22 mouse cellular contexts compared by ENCODE assay signal in the genomic region with DNA sequence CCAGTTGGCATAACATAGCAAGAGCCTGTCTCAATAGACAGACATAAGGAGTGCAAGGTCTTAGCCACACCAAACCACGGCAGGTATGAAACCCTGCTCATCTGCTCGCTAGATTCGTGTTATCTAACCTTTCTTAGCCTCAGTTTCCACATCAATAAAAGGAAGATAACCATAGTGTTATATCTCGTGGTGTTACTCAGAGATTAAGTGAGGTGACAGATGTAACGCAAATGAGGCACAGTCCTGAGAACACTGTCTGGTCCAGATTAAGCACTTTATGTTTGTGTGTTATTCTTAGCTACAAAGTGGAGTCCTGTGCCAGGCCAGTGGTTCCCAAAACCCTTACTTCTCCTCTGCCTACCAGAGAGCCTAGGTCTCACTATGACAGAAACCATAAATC. TPM values are rescaled to one million over a fixed set of nuclear protein-coding genes. Genes with fewer than 3 reads are reported as not detected.
A peak's percentile ranks its signal among the peaks of the same experiment; 100 is the strongest.
DNase-seq lines count a peak whose midpoint lies in the region; ATAC-seq and TF ChIP-seq lines count a peak whose summit lies in the region.
"Had no signal": no experiment of that assay in that cellular context is flagged by ENCODE, and none has a peak within 500 bp of the region (broad histone marks: within the 10 kb centered on the region; RNA-seq: fewer than 3 reads in every experiment).

No protein-coding gene starts in this region.

- WGBS in hindbrain, embryonic 12.5 days, result 84% methylated on average over 5 of the region's 5 CpGs
- 85% methylated on average over 5 of the region's 5 CpGs for WGBS in hindbrain, embryonic 14.5 days
- WGBS in liver, embryonic 14.5 days (ENCODE audit: insufficient replicate concordance), result 17% methylated on average over 5 of the region's 5 CpGs
- WGBS in liver, embryonic 12.5 days (ENCODE audit: insufficient replicate concordance), result 34% methylated on average over 5 of the region's 5 CpGs

- H3K4me1 ChIP-seq in hindbrain, embryonic 12.5 days, result peaks cover 37% of the 10 kb centered on the region
- H3K4me1 ChIP-seq in hindbrain, embryonic 14.5 days (replicated peaks; ENCODE audit: control insufficient read depth, insufficient read depth, low read length), result peaks cover 22% of the 10 kb centered on the region
- peaks cover 0 to 2% of the 10 kb centered on the region in 2 experiments; a peak in 1 of 4 replicates for H3K4me1 ChIP-seq in liver, embryonic 14.5 days (replicated peaks; ENCODE audit: control insufficient read depth in 2 of 2, insufficient read depth in 2 of 2, low read length in 1 of 2)
- H3K4me1 ChIP-seq in liver, embryonic 12.5 days, result peaks cover 24% of the 10 kb centered on the region
- H3K4me1 ChIP-seq in MEL (ENCODE audit: control insufficient read depth in 1 of 2, insufficient read depth in 2 of 2, low read length in 2 of 2), result peaks cover 6 to 20% of the 10 kb centered on the region in 2 experiments

- no peak for TF ChIP-seq RAD21 in MEL (IDR thresholded peaks at IDR 0.05; ENCODE audit: low read depth, low read length)

- peaks cover 25% of the 10 kb centered on the region for H3K27me3 ChIP-seq in hindbrain, embryonic 12.5 days
- H3K27me3 ChIP-seq in hindbrain, embryonic 14.5 days (ENCODE audit: control insufficient read depth, insufficient read depth, low read length), result peaks cover 20% of the 10 kb centered on the region
- H3K27me3 ChIP-seq in liver, embryonic 14.5 days (ENCODE audit: control insufficient read depth, insufficient read depth, low read length), result peaks cover 34% of the 10 kb centered on the region
- H3K27me3 ChIP-seq in liver, embryonic 12.5 days (replicated peaks), result peaks cover 86% of the 10 kb centered on the region
- H3K27me3 ChIP-seq in MEL (ENCODE audit: control insufficient read depth in 1 of 2, insufficient read depth in 2 of 2, low read length in 2 of 2), result no peaks in the 10 kb centered on the region

- 0 out of 2 replicates have a peak, but pooled peaks have one; percentile 7 for TF ChIP-seq EP300 in liver, embryonic 14.5 days (IDR thresholded peaks at IDR 0.05; ENCODE audit: low read depth)
- TF ChIP-seq EP300 in MEL (IDR thresholded peaks at IDR 0.05; ENCODE audit: low read depth in 1 of 2, low read length in 2 of 2), result peak; percentile 76 to 79

- no peak for ATAC-seq in hindbrain, embryonic 12.5 days (ENCODE audit: low FRiP score)
- no peak for ATAC-seq in hindbrain, embryonic 14.5 days (ENCODE audit: low FRiP score)
- ATAC-seq in liver, embryonic 14.5 days (ENCODE audit: insufficient read depth), result no peak
- no peak for ATAC-seq in liver, embryonic 12.5 days
- ATAC-seq: CD4-positive, CD25-positive, alpha-beta regulatory T cell, adult 4 months; forebrain, embryonic 13.5 days; forebrain, embryonic 15.5 days had no signal

- peak overlapping the region; percentile 94 for H3K27ac ChIP-seq in gastrocnemius, adult 2 months
- H3K27ac ChIP-seq in hindbrain, embryonic 12.5 days, result no peak overlapping the region
- no peak overlapping the region for H3K27ac ChIP-seq in hindbrain, embryonic 14.5 days
- H3K27ac ChIP-seq in liver, embryonic 14.5 days, result no peak overlapping the region
- H3K27ac ChIP-seq in liver, embryonic 12.5 days, result no peak overlapping the region
- no peak overlapping the region for H3K27ac ChIP-seq in MEL (ENCODE audit: control insufficient read depth, low read depth, low read length)
- H3K27ac ChIP-seq: embryonic facial prominence, embryonic 10.5 days; embryonic facial prominence, embryonic 12.5 days; forebrain, embryonic 13.5 days; forebrain, embryonic 15.5 days had no signal

- H3K9me3 ChIP-seq in hindbrain, embryonic 12.5 days (replicated peaks), result no peaks in the 10 kb centered on the region
- H3K9me3 ChIP-seq in hindbrain, embryonic 14.5 days (ENCODE audit: control insufficient read depth, low read length), result no peaks in the 10 kb centered on the region
- H3K9me3 ChIP-seq in liver, embryonic 14.5 days (ENCODE audit: control insufficient read depth, low read length), result no peaks in the 10 kb centered on the region
- no peaks in the 10 kb centered on the region for H3K9me3 ChIP-seq in liver, embryonic 12.5 days (replicated peaks)
- H3K9me3 ChIP-seq in MEL (replicated peaks; ENCODE audit: insufficient read depth, low read length), result no peaks in the 10 kb centered on the region
- H3K9me3 ChIP-seq: embryonic facial prominence, embryonic 10.5 days; embryonic facial prominence, embryonic 12.5 days; forebrain, embryonic 13.5 days; forebrain, embryonic 15.5 days; G1E had no signal

- 0 out of 2 replicates have a peak overlapping the region, but pooled peaks have one; percentile 76 for H3K4me2 ChIP-seq in hindbrain, embryonic 12.5 days (replicated peaks)
- no peak overlapping the region for H3K4me2 ChIP-seq in hindbrain, embryonic 14.5 days (replicated peaks)
- no peak overlapping the region for H3K4me2 ChIP-seq in liver, embryonic 14.5 days (ENCODE audit: low read depth)
- H3K4me2 ChIP-seq in liver, embryonic 12.5 days, result no peak overlapping the region
- H3K4me2 ChIP-seq: embryonic facial prominence, embryonic 12.5 days; forebrain, embryonic 15.5 days had no signal

- H3K9ac ChIP-seq in hindbrain, embryonic 12.5 days, result no peak overlapping the region
- no peak overlapping the region for H3K9ac ChIP-seq in hindbrain, embryonic 14.5 days
- H3K9ac ChIP-seq in liver, embryonic 14.5 days (replicated peaks), result no peak overlapping the region
- H3K9ac ChIP-seq in liver, embryonic 12.5 days, result no peak overlapping the region
- H3K9ac ChIP-seq in MEL (ENCODE audit: control insufficient read depth, low read depth, low read length, poor library complexity, severe bottlenecking), result no peak overlapping the region
- H3K9ac ChIP-seq: embryonic facial prominence, embryonic 12.5 days; forebrain, embryonic 13.5 days; forebrain, embryonic 15.5 days had no signal

- H3K36me3 ChIP-seq in hindbrain, embryonic 12.5 days, result peaks cover 59% of the 10 kb centered on the region
- peaks cover 55% of the 10 kb centered on the region for H3K36me3 ChIP-seq in hindbrain, embryonic 14.5 days (replicated peaks; ENCODE audit: control insufficient read depth, insufficient read depth)
- no peaks in the 10 kb centered on the region for H3K36me3 ChIP-seq in liver, embryonic 14.5 days (replicated peaks; ENCODE audit: control insufficient read depth, insufficient read depth, low read depth)
- no peaks in the 10 kb centered on the region for H3K36me3 ChIP-seq in liver, embryonic 12.5 days
- peaks cover 0 to 7% of the 10 kb centered on the region in 2 experiments; a peak in 2 of 4 replicates for H3K36me3 ChIP-seq in MEL (ENCODE audit: control insufficient read depth in 1 of 2, insufficient read depth in 2 of 2, low read length in 2 of 2)
- H3K36me3 ChIP-seq: G1E had no signal

- intact Hi-C loops in gastrocnemius, adult 2 months (cut with DNase I), result loop anchor here (5.0 kb wide), 1 partner anchor 52 kb away; a partner anchor contains a TSS

- no peak for DNase-seq in gastrocnemius, adult 2 months
- DNase-seq in gastrocnemius, adult 18-20 months (ENCODE audit: low spot score), result no peak
- no peak for DNase-seq in hindbrain, embryonic 14.5 days (ENCODE audit: low spot score)
- no peak for DNase-seq in liver, embryonic 14.5 days (ENCODE audit: low read depth in 3 of 3, low spot score in 3 of 3)
- peak; percentile 65 for DNase-seq in MEL (ENCODE audit: low read depth, low spot score)
- no peak for DNase-seq in cerebellum, postnatal 36 days
- DNase-seq: adrenal gland, adult 2 months; adrenal gland, postnatal 10 days; adrenal gland, postnatal 25 days; B cell, adult 2 months; cerebellum, adult 11 months; cerebellum, adult 18-20 months; cerebellum, adult 8-10 months; cerebellum, postnatal 14 days had no signal

- TF ChIP-seq POLR2A in MEL (IDR thresholded peaks at IDR 0.05; ENCODE audit: control insufficient read depth in 1 of 2, insufficient read depth in 1 of 2, low read depth in 1 of 2, low read length in 2 of 2, poor library complexity in 1 of 2), result no peak

- no peaks in the 10 kb centered on the region for H3K79me2 ChIP-seq in MEL (ENCODE audit: control insufficient read depth, insufficient read depth, low read length, poor library complexity)

- H3K4me3 ChIP-seq in gastrocnemius, adult 2 months, result peak overlapping the region; percentile 98
- H3K4me3 ChIP-seq in hindbrain, embryonic 12.5 days, result no peak overlapping the region
- no peak overlapping the region for H3K4me3 ChIP-seq in hindbrain, embryonic 14.5 days (replicated peaks; ENCODE audit: low read length)
- no peak overlapping the region for H3K4me3 ChIP-seq in liver, embryonic 14.5 days (ENCODE audit: insufficient read depth in 1 of 2, low read depth in 2 of 2, low read length in 2 of 2)
- H3K4me3 ChIP-seq in liver, embryonic 12.5 days, result no peak overlapping the region
- no peak overlapping the region for H3K4me3 ChIP-seq in MEL (ENCODE audit: control insufficient read depth in 1 of 2, insufficient read depth in 1 of 2, low read depth in 2 of 2, low read length in 2 of 2)
- H3K4me3 ChIP-seq: embryonic facial prominence, embryonic 10.5 days; embryonic facial prominence, embryonic 12.5 days; forebrain, embryonic 13.5 days; forebrain, embryonic 15.5 days had no signal

- TF ChIP-seq CTCF in gastrocnemius, adult 2 months (IDR thresholded peaks at IDR 0.05), result no peak
- no peak for TF ChIP-seq CTCF in liver, embryonic 14.5 days (IDR thresholded peaks at IDR 0.05; ENCODE audit: low read depth)
- no peak for TF ChIP-seq CTCF in MEL (IDR thresholded peaks at IDR 0.05 in 2 of 3, conservative IDR thresholded peaks at IDR 0.05 in 1 of 3; ENCODE audit: control insufficient read depth in 1 of 3, insufficient read depth in 1 of 3, low read depth in 2 of 3, low read length in 3 of 3, poor library complexity in 1 of 3, severe bottlenecking in 1 of 3)

RNA-seq across cellular contexts. Expression of a gene that starts 4.6 kb away (rescaled TPM):
- 100 to 1,000 TPM in 1 of 2 experiments, 10 to 100 TPM in 1; 83.4 to 105 TPM for total RNA-seq in gastrocnemius, adult 2 months (2021)
- total RNA-seq in gastrocnemius, adult 18-20 months (2021), result 100 to 1,000 TPM in 1 of 2 experiments, 10 to 100 TPM in 1; 75.9 to 111 TPM
- 59.5 and 68.7 TPM in 2 replicates for polyA plus RNA-seq in hindbrain, embryonic 12.5 days (2016; fragmentation: Nextera tagmentation; extraction: Ambion mirVana)
- polyA plus RNA-seq in hindbrain, embryonic 14.5 days (2014; fragmentation: Nextera tagmentation; extraction: Ambion mirVana), result 35.8 and 36.5 TPM in 2 replicates
- polyA plus RNA-seq in liver, embryonic 14.5 days (2012; rRNA removed), result 0.69 and 1.6 TPM in 2 replicates
- polyA plus RNA-seq in liver, embryonic 14.5 days (2014; fragmentation: Nextera tagmentation; extraction: Ambion mirVana), result 0.11 and 0.29 TPM in 2 replicates
- polyA plus RNA-seq in liver, embryonic 12.5 days (2016; fragmentation: Nextera tagmentation; extraction: Ambion mirVana), result 1.9 and 2.1 TPM in 2 replicates
- total RNA-seq in MEL (2012; rRNA removed), result 0.35 and 0.69 TPM in 2 replicates
- polyA plus RNA-seq in MEL (2012; ENCODE audit: insufficient read depth in 1 of 2, insufficient read length in 2 of 2, low read depth in 1 of 2, low replicate concordance in 2 of 2, missing spikeins in 1 of 2), result 1 to 10 TPM in 1 of 2 experiments, not detected in 1; 3.2 TPM

RNA-seq across cellular contexts. Expression of a gene that starts 22.7 kb away (rescaled TPM):
- total RNA-seq in gastrocnemius, adult 2 months (2021), result under 1 TPM; 0.42 to 0.87 TPM
- under 1 TPM; 0.27 to 0.55 TPM for total RNA-seq in gastrocnemius, adult 18-20 months (2021)
- 2.1 and 2.6 TPM in 2 replicates for polyA plus RNA-seq in hindbrain, embryonic 12.5 days (2016; fragmentation: Nextera tagmentation; extraction: Ambion mirVana)
- polyA plus RNA-seq in hindbrain, embryonic 14.5 days (2014; fragmentation: Nextera tagmentation; extraction: Ambion mirVana), result 2.3 and 2.7 TPM in 2 replicates
- 4.8 and 4.9 TPM in 2 replicates for polyA plus RNA-seq in liver, embryonic 14.5 days (2012; rRNA removed)
- 5.7 and 6.1 TPM in 2 replicates for polyA plus RNA-seq in liver, embryonic 14.5 days (2014; fragmentation: Nextera tagmentation; extraction: Ambion mirVana)
- polyA plus RNA-seq in liver, embryonic 12.5 days (2016; fragmentation: Nextera tagmentation; extraction: Ambion mirVana), result 5.1 and 5.3 TPM in 2 replicates
- total RNA-seq in MEL (2012; rRNA removed), result 3.1 and 4.5 TPM in 2 replicates
- 1 to 10 TPM in 1 of 2 experiments, not detected in 1; 5.8 TPM for polyA plus RNA-seq in MEL (2012; ENCODE audit: insufficient read depth in 1 of 2, insufficient read length in 2 of 2, low read depth in 1 of 2, low replicate concordance in 2 of 2, missing spikeins in 1 of 2)
- polyA plus RNA-seq: G1E had no signal

RNA-seq across cellular contexts. Expression of a gene that starts 31.0 kb away (rescaled TPM):
- 1 to 10 TPM; 6.7 to 7.2 TPM for total RNA-seq in gastrocnemius, adult 2 months (2021)
- 1 to 10 TPM; 6.3 to 6.6 TPM for total RNA-seq in gastrocnemius, adult 18-20 months (2021)
- polyA plus RNA-seq in hindbrain, embryonic 12.5 days (2016; fragmentation: Nextera tagmentation; extraction: Ambion mirVana), result 22.6 and 23.9 TPM in 2 replicates
- 34.0 and 35.7 TPM in 2 replicates for polyA plus RNA-seq in hindbrain, embryonic 14.5 days (2014; fragmentation: Nextera tagmentation; extraction: Ambion mirVana)
- polyA plus RNA-seq in liver, embryonic 14.5 days (2012; rRNA removed), result 2.9 and 3.9 TPM in 2 replicates
- 4.8 and 5.2 TPM in 2 replicates for polyA plus RNA-seq in liver, embryonic 14.5 days (2014; fragmentation: Nextera tagmentation; extraction: Ambion mirVana)
- polyA plus RNA-seq in liver, embryonic 12.5 days (2016; fragmentation: Nextera tagmentation; extraction: Ambion mirVana), result 7.9 and 8.6 TPM in 2 replicates
- 22.1 and 22.7 TPM in 2 replicates for total RNA-seq in MEL (2012; rRNA removed)
- polyA plus RNA-seq in MEL (2012; ENCODE audit: insufficient read depth in 1 of 2, insufficient read length in 2 of 2, low read depth in 1 of 2, low replicate concordance in 2 of 2, missing spikeins in 1 of 2), result 100 to 1,000 TPM in 1 of 2 experiments, 10 to 100 TPM in 1; 22.9 to 102 TPM

RNA-seq across cellular contexts. Expression of a gene that starts 31.0 kb away (rescaled TPM):
- 10 to 100 TPM; 33.2 to 40.7 TPM for total RNA-seq in gastrocnemius, adult 2 months (2021)
- total RNA-seq in gastrocnemius, adult 18-20 months (2021), result 10 to 100 TPM; 34.6 to 46.5 TPM
- polyA plus RNA-seq in hindbrain, embryonic 12.5 days (2016; fragmentation: Nextera tagmentation; extraction: Ambion mirVana), result 89.4 and 94.1 TPM in 2 replicates
- polyA plus RNA-seq in hindbrain, embryonic 14.5 days (2014; fragmentation: Nextera tagmentation; extraction: Ambion mirVana), result 71.4 and 82.4 TPM in 2 replicates
- 22.4 and 33.1 TPM in 2 replicates for polyA plus RNA-seq in liver, embryonic 14.5 days (2012; rRNA removed)
- 23.1 and 24.8 TPM in 2 replicates for polyA plus RNA-seq in liver, embryonic 14.5 days (2014; fragmentation: Nextera tagmentation; extraction: Ambion mirVana)
- polyA plus RNA-seq in liver, embryonic 12.5 days (2016; fragmentation: Nextera tagmentation; extraction: Ambion mirVana), result 38.2 and 39.7 TPM in 2 replicates
- 71.8 and 93.1 TPM in 2 replicates for total RNA-seq in MEL (2012; rRNA removed)
- 100 to 1,000 TPM in 1 of 2 experiments, not detected in 1; 104 TPM for polyA plus RNA-seq in MEL (2012; ENCODE audit: insufficient read depth in 1 of 2, insufficient read length in 2 of 2, low read depth in 1 of 2, low replicate concordance in 2 of 2, missing spikeins in 1 of 2)

RNA-seq across cellular contexts. Expression of a gene that starts 40.6 kb away (rescaled TPM):
- 100 to 1,000 TPM; 598 to 814 TPM for total RNA-seq in gastrocnemius, adult 2 months (2021)
- 100 to 1,000 TPM; 663 to 722 TPM for total RNA-seq in gastrocnemius, adult 18-20 months (2021)
- polyA plus RNA-seq in hindbrain, embryonic 12.5 days (2016; fragmentation: Nextera tagmentation; extraction: Ambion mirVana), result 0.81 and 0.99 TPM in 2 replicates
- 0.61 and 1.7 TPM in 2 replicates for polyA plus RNA-seq in hindbrain, embryonic 14.5 days (2014; fragmentation: Nextera tagmentation; extraction: Ambion mirVana)
- polyA plus RNA-seq in liver, embryonic 14.5 days (2012; rRNA removed), result 0.11 and 0.32 TPM in 2 replicates
- 0.15 and 0.23 TPM in 2 replicates for polyA plus RNA-seq in liver, embryonic 14.5 days (2014; fragmentation: Nextera tagmentation; extraction: Ambion mirVana)
- 0.19 and 0.51 TPM in 2 replicates for polyA plus RNA-seq in liver, embryonic 12.5 days (2016; fragmentation: Nextera tagmentation; extraction: Ambion mirVana)
- total RNA-seq in MEL (2012; rRNA removed), result 1.6 and 3.1 TPM in 2 replicates
- polyA plus RNA-seq in MEL (2012; ENCODE audit: insufficient read depth in 1 of 2, insufficient read length in 2 of 2, low read depth in 1 of 2, low replicate concordance in 2 of 2, missing spikeins in 1 of 2), result 1 to 10 TPM in 1 of 2 experiments, not detected in 1; 5.4 TPM
